18 mouse cellular contexts compared by ENCODE assay signal in genomic region chr1:135323367-135323901, GRCm38 (mm10). TPM values are rescaled to one million over a fixed set of nuclear protein-coding genes. Genes with fewer than 3 reads are reported as not detected.
DNase-seq lines count a peak whose midpoint lies in the region; ATAC-seq and TF ChIP-seq lines count a peak whose summit lies in the region.
"Had no signal": no experiment of that assay in that cellular context is flagged by ENCODE, and none has a peak within 500 bp of the region (broad histone marks: within the 10 kb centered on the region; RNA-seq: fewer than 3 reads in every experiment).

No protein-coding gene starts in this region.

- no peak overlapping the region for H3K27ac ChIP-seq in intestine, embryonic 16.5 days (ENCODE audit: low read length)
- no peak overlapping the region for H3K27ac ChIP-seq in intestine, postnatal 0 days (ENCODE audit: low read depth, low read length)
- peak overlapping the region; percentile 64 for H3K27ac ChIP-seq in limb, embryonic 10.5 days
- H3K27ac ChIP-seq in left cerebral cortex, adult 2 months, result no peak overlapping the region
- H3K27ac ChIP-seq: forebrain, embryonic 13.5 days; liver, embryonic 12.5 days; neural tube, embryonic 15.5 days had no signal

- H3K4me1 ChIP-seq in intestine, embryonic 16.5 days (ENCODE audit: control insufficient read depth, insufficient read depth, low read length), result 0 out of 2 replicates have a peak, but pooled peaks cover 3% of the 10 kb centered on the region
- H3K4me1 ChIP-seq in intestine, postnatal 0 days (replicated peaks; ENCODE audit: control insufficient read depth, insufficient read depth, low read length), result no peaks in the 10 kb centered on the region
- peaks cover 22% of the 10 kb centered on the region for H3K4me1 ChIP-seq in limb, embryonic 10.5 days
- H3K4me1 ChIP-seq: forebrain, embryonic 13.5 days; liver, embryonic 12.5 days; megakaryocyte, embryonic 14.5 days; neural tube, embryonic 15.5 days had no signal

- H3K4me2 ChIP-seq in intestine, embryonic 16.5 days (ENCODE audit: low read depth, low read length), result no peak overlapping the region
- H3K4me2 ChIP-seq in intestine, postnatal 0 days (replicated peaks; ENCODE audit: low read depth), result no peak overlapping the region
- H3K4me2 ChIP-seq: forebrain, embryonic 13.5 days; liver, embryonic 12.5 days; neural tube, embryonic 15.5 days had no signal

- 68% methylated on average over 7 of the region's 7 CpGs for WGBS in intestine, embryonic 16.5 days
- WGBS in intestine, postnatal 0 days, result 59% methylated on average over 7 of the region's 7 CpGs
- 77% methylated on average over 7 of the region's 7 CpGs for WGBS in limb, embryonic 10.5 days

- ATAC-seq in intestine, embryonic 16.5 days, result peak; percentile 35; the same call in 1 of the 2 replicates
- no peak for ATAC-seq in intestine, postnatal 0 days
- ATAC-seq: activated CD4-positive, CD25-positive, alpha-beta regulatory T cell, adult 4 months; forebrain, embryonic 13.5 days; liver, embryonic 12.5 days had no signal

- H3K9me3 ChIP-seq in intestine, embryonic 16.5 days (ENCODE audit: control insufficient read depth, low read length), result no peaks in the 10 kb centered on the region
- H3K9me3 ChIP-seq in intestine, postnatal 0 days (ENCODE audit: control insufficient read depth), result no peaks in the 10 kb centered on the region
- H3K9me3 ChIP-seq in limb, embryonic 10.5 days (replicated peaks), result no peaks in the 10 kb centered on the region
- H3K9me3 ChIP-seq: embryonic facial prominence, embryonic 13.5 days; forebrain, embryonic 13.5 days; liver, embryonic 12.5 days; neural tube, embryonic 15.5 days had no signal

- no peak for TF ChIP-seq CTCF in intestine, postnatal 0 days (IDR thresholded peaks at IDR 0.05; ENCODE audit: low read depth)
- no peak for TF ChIP-seq CTCF in left cerebral cortex, adult 2 months (IDR thresholded peaks at IDR 0.05)

- peak; percentile 31 for DNase-seq in adrenal gland, postnatal 10 days
- no peak for DNase-seq in adrenal gland, adult 18-20 months (ENCODE audit: low spot score in 2 of 2)
- DNase-seq in NIH3T3 (ENCODE audit: low read depth), result peak; percentile 86
- no peak for DNase-seq in limb, embryonic 10.5 days (ENCODE audit: low spot score)
- DNase-seq in left cerebral cortex, adult 2 months (ENCODE audit: extremely low spot score in 1 of 2, low spot score in 2 of 2), result no peak
- DNase-seq in embryo, embryonic 10.5 days (ENCODE audit: low spot score), result no peak
- DNase-seq: cerebellum, adult 11 months; cerebellum, postnatal 36 days; right cerebral cortex, postnatal 4 days had no signal

- H3K27me3 ChIP-seq in intestine, embryonic 16.5 days (replicated peaks; ENCODE audit: control insufficient read depth, insufficient read depth, low read length), result no peaks in the 10 kb centered on the region
- no peaks in the 10 kb centered on the region; the same call in 1 of the 2 replicates for H3K27me3 ChIP-seq in intestine, postnatal 0 days (replicated peaks; ENCODE audit: control insufficient read depth, insufficient read depth, low read length)
- H3K27me3 ChIP-seq in limb, embryonic 10.5 days (ENCODE audit: low read depth, poor library complexity, severe bottlenecking), result peaks cover 11% of the 10 kb centered on the region; the same call in 1 of the 2 replicates

- no peaks in the 10 kb centered on the region for H3K36me3 ChIP-seq in intestine, embryonic 16.5 days (ENCODE audit: control insufficient read depth, insufficient read depth, low read length)
- H3K36me3 ChIP-seq in intestine, postnatal 0 days (ENCODE audit: control insufficient read depth, insufficient read depth), result no peaks in the 10 kb centered on the region
- H3K36me3 ChIP-seq in limb, embryonic 10.5 days, result no peaks in the 10 kb centered on the region
- H3K36me3 ChIP-seq: embryonic facial prominence, embryonic 13.5 days; liver, embryonic 12.5 days; neural tube, embryonic 15.5 days had no signal

- intact Hi-C loops in left cerebral cortex, adult 2 months (cut with DNase I), result no loop called here

- H3K9ac ChIP-seq in intestine, embryonic 16.5 days (ENCODE audit: low read depth, low read length), result no peak overlapping the region
- no peak overlapping the region for H3K9ac ChIP-seq in intestine, postnatal 0 days (ENCODE audit: low read depth, low read length)
- H3K9ac ChIP-seq: forebrain, embryonic 13.5 days; liver, embryonic 12.5 days; neural tube, embryonic 15.5 days had no signal

- H3K4me3 ChIP-seq in intestine, embryonic 16.5 days (ENCODE audit: low read length), result no peak overlapping the region
- H3K4me3 ChIP-seq in intestine, postnatal 0 days (ENCODE audit: low read depth, low read length), result no peak overlapping the region
- no peak overlapping the region for H3K4me3 ChIP-seq in limb, embryonic 10.5 days
- no peak overlapping the region for H3K4me3 ChIP-seq in left cerebral cortex, adult 2 months
- H3K4me3 ChIP-seq: embryonic facial prominence, embryonic 13.5 days; forebrain, embryonic 13.5 days; liver, embryonic 12.5 days; megakaryocyte, embryonic 14.5 days; neural tube, embryonic 15.5 days had no signal

RNA-seq across cellular contexts. Expression of gene Lmod1, which starts 1.2 kb away (rescaled TPM):
- 1 to 10 TPM; 1.7 to 3.8 TPM for total RNA-seq in adrenal gland, postnatal 10 days (2021)
- total RNA-seq in adrenal gland, adult 18-20 months (2021), result 1 to 10 TPM; 2.4 to 3.4 TPM
- 10.6 and 11.7 TPM in 2 replicates for polyA plus RNA-seq in intestine, embryonic 16.5 days (2015; fragmentation: Nextera tagmentation; extraction: Ambion mirVana)
- 11.8 and 13.5 TPM in 2 replicates for polyA plus RNA-seq in intestine, postnatal 0 days (2015; fragmentation: Nextera tagmentation; extraction: Ambion mirVana)
- polyA plus RNA-seq in limb, embryonic 10.5 days (2016; fragmentation: Nextera tagmentation; extraction: Ambion mirVana), result 0.28 and 0.39 TPM in 2 replicates
- total RNA-seq in left cerebral cortex, adult 2 months (2021), result 1 to 10 TPM; 1.0 to 1.1 TPM
- total RNA-seq: CH12.LX had no signal
- polyA plus RNA-seq: activated CD4-positive, CD25-positive, alpha-beta regulatory T cell, adult 4 months had no signal

RNA-seq across cellular contexts. Expression of gene Timm17a, which starts 9.9 kb away (rescaled TPM):
- 100 to 1,000 TPM; 277 to 292 TPM for total RNA-seq in adrenal gland, postnatal 10 days (2021)
- total RNA-seq in adrenal gland, adult 18-20 months (2021), result 100 to 1,000 TPM; 184 to 263 TPM
- 247 and 268 TPM in 2 replicates for polyA plus RNA-seq in intestine, embryonic 16.5 days (2015; fragmentation: Nextera tagmentation; extraction: Ambion mirVana)
- polyA plus RNA-seq in intestine, postnatal 0 days (2015; fragmentation: Nextera tagmentation; extraction: Ambion mirVana), result 257 and 271 TPM in 2 replicates
- 201 and 243 TPM in 2 replicates for polyA plus RNA-seq in limb, embryonic 10.5 days (2016; fragmentation: Nextera tagmentation; extraction: Ambion mirVana)
- 100 to 1,000 TPM; 158 to 181 TPM for total RNA-seq in left cerebral cortex, adult 2 months (2021)

RNA-seq across cellular contexts. Expression of gene Rnpep, which starts 39.5 kb away (rescaled TPM):
- 10 to 100 TPM; 40.0 to 56.1 TPM for total RNA-seq in adrenal gland, postnatal 10 days (2021)
- 10 to 100 TPM; 45.2 to 51.1 TPM for total RNA-seq in adrenal gland, adult 18-20 months (2021)
- 174 and 193 TPM in 2 replicates for polyA plus RNA-seq in intestine, embryonic 16.5 days (2015; fragmentation: Nextera tagmentation; extraction: Ambion mirVana)
- 136 and 141 TPM in 2 replicates for polyA plus RNA-seq in intestine, postnatal 0 days (2015; fragmentation: Nextera tagmentation; extraction: Ambion mirVana)
- polyA plus RNA-seq in limb, embryonic 10.5 days (2016; fragmentation: Nextera tagmentation; extraction: Ambion mirVana), result 103 and 113 TPM in 2 replicates
- total RNA-seq in left cerebral cortex, adult 2 months (2021), result 10 to 100 TPM; 57.1 to 58.0 TPM

RNA-seq across cellular contexts. Expression of gene Shisa4, which starts 51.6 kb away (rescaled TPM):
- total RNA-seq in adrenal gland, postnatal 10 days (2021), result 10 to 100 TPM; 13.9 to 31.8 TPM
- 1 to 10 TPM; 6.6 to 7.1 TPM for total RNA-seq in adrenal gland, adult 18-20 months (2021)
- polyA plus RNA-seq in intestine, embryonic 16.5 days (2015; fragmentation: Nextera tagmentation; extraction: Ambion mirVana), result 19.3 and 22.4 TPM in 2 replicates
- polyA plus RNA-seq in intestine, postnatal 0 days (2015; fragmentation: Nextera tagmentation; extraction: Ambion mirVana), result 12.4 and 13.1 TPM in 2 replicates
- polyA plus RNA-seq in limb, embryonic 10.5 days (2016; fragmentation: Nextera tagmentation; extraction: Ambion mirVana), result 53.3 and 57.5 TPM in 2 replicates
- 100 to 1,000 TPM; 172 to 174 TPM for total RNA-seq in left cerebral cortex, adult 2 months (2021)
- polyA plus RNA-seq: activated CD4-positive, CD25-positive, alpha-beta regulatory T cell, adult 4 months had no signal

Comparison
In these comparisons a context has a peak if more than half of its experiments do, and no peak if none do; other contexts are left out.
1. DNase-seq: peak in adrenal gland, postnatal 10 days (single experiment) and NIH3T3 (single experiment); none in adrenal gland, adult 18-20 months (0 of 2), limb, embryonic 10.5 days (single experiment), left cerebral cortex, adult 2 months (0 of 2) and embryo, embryonic 10.5 days (single experiment).